Mouse (Mus musculus) spleen, postnatal 36 days (tissue): ENCODE measurements around the gene Ugp2.

Experiments used
- DNase-seq, 2 experiments: peaks; one replicate each; pipeline ENCODE4 v3.0.0; 2022; ENCODE audit warnings: low spot score in 2 of 2, mixed read lengths in 1 of 2

The Ugp2 gene

DNA sequence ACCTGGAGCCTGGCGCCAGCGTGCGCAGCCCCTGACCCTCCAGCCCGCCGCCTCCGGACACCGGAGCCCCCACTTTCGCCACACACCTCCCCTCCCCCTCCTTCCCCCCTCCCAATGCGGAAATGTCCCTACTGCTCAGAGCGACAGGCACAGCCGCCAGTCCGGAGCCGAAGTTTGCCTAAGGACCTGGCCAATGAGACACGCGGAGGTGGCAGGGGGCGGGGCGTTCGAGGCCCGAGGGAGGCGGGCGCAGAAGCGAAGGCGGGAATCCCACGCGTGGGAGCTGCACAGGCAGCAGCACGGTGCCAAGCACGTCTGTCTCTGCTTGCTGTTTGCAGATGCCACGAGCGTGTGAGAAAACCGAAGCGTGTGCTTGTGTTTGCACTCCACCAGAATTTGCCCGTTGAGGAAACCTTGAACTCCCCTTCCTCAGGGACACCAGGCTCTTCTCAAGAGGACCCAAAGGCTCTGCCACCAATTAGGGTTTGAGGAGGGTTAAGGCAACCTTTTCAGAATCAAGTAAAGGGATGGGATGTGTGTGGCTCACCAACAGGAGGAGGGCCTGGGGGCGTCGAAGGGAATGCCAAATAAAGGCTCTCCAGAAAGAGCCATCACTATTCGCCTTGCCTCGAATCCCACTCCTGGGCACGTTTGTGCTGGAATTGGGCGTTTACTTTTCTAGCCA, at the start of gene Ugp2:
Ugp2 (minus strand) TSS at position 80 of the 685 bp plus-strand sequence.
- DNase-seq = peak; percentile 95

DNA sequence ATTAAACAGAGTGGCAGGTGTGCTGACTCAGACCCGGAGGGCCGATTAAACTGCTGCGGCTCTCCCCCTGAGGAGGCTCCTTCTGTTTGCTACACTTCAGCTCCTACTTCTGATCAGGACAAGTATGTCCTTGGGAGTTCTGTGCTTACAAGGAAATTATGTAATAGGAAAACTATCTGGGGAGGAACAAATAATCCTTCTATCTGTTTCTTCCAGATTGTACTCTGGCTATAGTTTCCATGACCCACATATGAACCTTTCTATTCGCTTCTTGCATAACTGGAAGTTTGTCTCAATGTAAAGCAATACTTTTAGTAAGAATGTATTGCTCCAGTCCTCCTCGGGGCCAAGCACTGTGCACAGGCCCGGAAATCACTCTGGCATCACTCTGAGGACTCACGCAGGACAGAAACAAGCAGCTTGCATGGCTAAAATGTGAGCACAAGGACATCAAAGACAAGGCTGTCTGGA, 43.9 kb upstream of the Ugp2 start:
- DNase-seq = no peak

DNA sequence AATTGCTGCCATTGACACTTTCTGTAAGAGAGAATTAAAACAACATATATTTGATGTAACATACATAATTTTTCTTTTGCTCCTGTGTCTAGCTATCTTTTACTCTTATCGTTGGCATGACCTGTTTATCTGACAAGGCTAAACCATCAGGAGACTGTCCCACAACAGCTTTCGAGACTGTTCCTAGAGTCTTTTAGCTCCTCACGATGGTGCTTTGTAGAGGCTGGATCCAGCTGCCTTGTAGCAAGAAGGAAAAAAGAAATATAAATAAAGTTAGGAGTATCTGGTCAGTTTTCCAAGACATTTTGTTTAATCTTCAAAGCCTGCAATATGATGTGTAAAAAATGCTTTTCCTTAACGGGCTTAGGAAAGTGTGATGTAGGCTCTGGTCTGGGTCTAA, 35.7 kb upstream of the Ugp2 start:
- DNase-seq = no peak

DNA sequence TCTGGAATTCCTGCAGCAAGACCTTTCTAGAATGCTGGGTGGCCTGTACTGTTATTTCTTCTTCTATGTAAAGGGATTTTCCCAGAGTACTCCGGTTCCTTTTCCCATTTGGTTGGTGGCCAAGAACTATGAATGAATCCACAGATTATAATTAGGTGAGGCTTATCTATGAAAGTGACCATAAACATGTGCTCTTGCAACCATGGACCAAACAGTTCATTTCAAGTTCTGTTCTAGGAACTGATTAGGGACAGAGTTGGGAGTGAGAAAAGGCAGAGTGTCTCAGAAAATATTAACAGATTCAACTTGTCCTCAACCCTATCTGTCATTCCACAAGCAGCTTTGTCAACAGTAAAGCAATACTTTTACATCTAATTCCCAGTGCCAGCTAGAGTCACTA, 35.1 kb upstream of the Ugp2 start:
- DNase-seq = no peak

DNA sequence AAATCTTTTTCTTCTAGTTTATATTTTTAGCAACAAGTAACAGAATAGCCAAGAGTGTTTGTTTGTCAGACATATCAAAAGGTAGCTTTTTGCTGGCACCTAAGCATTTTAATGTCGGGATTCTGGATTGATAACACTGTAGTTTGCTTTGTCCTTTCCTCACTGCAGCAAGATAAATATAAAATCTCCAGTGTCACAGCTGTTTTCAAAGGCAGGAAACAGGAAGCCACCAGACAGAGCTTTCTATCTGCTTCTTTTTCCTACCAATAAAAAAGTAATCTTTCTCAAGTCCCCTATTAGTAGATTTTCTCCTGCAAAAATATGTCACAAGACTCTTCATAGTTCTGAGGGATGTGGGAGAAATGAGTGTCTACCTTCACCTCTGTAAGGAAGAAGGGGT, 32.9 kb upstream of the Ugp2 start:
- DNase-seq = no peak

DNA sequence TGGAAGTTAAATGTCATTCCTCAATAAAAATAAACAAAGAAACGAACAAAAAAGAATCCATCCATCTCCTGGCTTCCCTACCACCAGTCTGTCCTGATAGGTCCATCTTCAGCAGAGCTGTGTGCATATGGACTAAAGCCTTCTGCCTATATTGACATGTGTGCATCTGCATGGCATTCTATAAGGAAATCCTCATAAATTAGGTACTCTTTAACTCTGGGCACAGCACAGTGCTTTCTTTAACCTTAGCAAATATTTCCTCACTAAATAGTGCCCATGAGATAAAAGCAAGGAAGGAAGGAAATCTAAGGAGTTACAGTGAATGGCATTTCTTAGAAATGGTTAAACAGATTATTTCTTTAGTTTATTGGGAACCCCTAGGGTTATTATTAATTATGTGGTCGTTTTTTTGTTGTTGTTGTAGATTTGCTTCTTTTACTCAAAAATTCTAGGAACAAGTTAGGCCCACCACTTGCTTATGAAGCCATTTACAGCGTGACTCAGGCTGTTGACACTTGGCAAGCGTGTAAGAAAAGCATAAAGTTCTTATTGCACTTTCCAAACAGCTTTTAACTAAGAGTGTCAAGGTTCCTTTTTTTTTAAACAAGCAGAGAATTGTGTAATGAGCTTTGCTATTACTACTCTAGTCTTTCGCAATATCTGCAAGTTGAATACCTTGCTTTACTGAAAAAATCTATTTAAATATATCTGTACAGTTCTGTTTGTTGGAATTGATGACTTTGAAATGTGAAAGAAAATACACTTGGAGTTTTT, 31.7 kb upstream of the Ugp2 start:
- no peak for DNase-seq

DNA sequence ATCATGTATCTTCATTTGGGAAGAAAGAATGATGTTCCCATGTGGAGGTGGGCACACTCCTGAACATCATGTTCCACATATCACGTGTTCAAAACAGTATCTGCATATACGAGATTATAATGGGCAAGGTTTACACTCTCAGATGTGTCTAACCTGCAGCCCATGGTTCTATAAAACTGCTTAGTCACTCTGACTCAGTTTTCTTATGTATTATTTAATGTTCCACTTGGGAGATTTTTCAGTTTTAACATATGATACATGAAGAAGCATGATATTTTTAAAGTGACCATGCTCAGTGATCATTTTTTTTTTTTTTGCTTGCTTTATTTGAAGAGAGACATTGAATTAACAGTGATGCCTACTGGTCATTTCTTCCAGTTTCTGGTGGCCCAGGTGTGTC, 30.2 kb upstream of the Ugp2 start:
- DNase-seq = no peak

DNA sequence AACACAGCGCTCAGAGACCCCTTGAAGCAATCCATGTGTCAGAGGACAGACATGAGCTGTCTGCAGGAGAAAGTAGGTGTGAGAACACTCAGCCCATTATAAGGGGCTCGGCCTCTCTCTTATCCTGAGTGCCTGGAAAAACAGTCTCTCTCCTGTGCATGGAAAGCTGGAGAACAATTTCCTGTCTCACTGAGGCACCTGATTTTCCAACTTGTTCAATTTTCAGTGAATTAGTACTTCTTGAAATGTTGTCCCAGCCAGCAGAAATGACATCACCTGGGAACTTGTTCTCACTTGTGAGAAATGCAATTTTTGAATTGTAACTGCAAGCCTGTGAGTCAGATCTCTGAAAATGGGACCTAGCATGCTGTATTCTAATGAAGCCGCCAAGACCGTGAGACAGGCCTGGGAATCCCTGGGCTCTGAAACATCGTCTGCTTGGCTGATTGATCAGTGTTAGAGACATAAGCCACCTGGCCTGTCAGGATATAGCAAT, 28.2 kb upstream of the Ugp2 start:
- no peak for DNase-seq

DNA sequence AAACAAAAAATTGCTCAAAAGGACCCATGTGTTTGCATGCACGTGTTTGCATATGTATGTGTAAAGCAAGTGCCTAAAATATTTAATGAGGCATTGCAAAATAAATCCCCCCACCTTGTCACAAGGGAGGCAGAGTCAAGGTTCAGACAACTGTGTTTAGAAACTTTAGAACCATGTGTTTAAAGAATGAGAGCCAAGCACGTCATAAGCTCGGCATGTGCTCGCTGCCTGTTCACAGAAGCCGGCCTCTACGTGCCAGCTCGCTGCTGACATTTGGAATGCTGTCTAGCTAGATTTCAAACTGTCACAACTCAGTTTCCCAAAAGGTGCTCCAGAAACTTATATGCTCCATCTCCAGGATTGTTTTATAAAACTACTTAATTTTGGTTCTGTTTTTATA, 27.5 kb upstream of the Ugp2 start:
- no peak for DNase-seq

DNA sequence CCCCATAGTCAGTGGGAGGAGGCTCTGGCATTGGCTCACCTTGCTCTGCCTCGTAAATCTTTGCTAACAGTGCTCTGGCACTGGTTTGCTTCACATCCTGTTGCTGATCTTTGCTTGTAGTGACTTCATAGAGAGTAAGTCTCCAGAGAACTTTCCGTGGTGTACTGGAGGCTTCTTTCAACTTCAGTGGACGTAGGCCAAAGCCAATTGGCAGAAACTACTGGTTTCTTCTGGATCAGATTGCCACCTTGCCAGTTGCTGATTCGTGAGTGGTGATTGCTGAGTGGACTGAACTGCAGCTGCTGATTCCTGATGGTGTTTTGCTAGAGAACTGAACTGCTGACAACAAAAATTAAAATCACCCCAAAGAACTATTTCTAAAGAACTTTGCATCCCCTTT, 15.8 kb upstream of the Ugp2 start:
- DNase-seq = no peak

DNA sequence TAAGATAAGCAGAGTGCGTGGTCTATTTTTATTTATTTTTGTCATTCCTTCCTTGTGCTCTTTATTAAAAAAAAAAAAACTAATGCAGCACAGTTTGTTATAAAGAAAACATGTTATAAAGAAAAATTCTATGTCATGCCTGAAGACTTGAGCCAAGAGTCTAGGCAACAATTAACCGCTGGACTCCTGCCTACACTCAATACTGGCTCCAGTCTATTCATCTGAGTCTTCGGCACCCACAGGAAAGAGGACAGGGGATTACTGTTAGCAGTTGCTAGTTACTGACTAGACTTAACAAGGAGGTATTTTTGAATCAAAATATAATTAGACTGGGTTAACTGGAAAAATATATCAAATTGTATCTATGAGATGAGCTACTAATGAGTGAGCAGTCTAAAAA, 3.1 kb upstream of the Ugp2 start:
- DNase-seq = no peak

DNA sequence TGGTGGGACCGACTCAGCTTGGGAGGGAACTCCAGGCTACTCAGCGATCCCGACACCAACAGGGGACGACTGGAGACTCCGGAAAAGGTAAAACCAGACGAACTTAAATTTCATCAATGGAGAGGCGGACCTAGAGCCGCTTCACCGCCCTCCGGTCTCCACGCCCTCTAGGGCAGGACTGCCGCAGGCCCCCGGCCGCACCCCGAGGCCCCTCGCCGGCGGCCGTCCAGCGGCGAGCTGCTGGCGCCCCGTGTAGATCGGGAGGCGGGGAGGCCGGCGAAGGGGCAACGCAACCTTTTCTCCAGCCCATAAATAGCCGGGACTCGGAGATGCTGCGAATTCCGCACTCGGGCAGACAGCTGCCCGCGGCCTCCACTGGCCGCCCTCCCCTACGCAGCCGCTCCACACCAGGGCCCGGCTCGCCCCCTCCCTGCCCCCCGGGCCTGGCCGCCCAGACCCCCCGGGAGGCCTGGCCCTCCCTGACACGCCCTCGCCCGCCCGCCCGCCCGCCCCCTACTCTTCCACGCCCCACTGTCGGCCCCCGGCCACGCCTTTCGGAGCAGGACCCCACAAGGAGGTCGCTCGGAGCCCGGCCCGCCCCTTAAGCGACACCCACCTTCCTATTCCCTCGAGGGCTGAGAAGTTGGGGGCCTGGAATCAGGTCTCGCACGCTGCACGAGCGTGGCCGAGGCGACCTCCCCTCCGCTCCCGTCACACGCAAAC, 441 bp downstream of the Ugp2 start:
- peak; percentile 68 to 71 for DNase-seq

DNA sequence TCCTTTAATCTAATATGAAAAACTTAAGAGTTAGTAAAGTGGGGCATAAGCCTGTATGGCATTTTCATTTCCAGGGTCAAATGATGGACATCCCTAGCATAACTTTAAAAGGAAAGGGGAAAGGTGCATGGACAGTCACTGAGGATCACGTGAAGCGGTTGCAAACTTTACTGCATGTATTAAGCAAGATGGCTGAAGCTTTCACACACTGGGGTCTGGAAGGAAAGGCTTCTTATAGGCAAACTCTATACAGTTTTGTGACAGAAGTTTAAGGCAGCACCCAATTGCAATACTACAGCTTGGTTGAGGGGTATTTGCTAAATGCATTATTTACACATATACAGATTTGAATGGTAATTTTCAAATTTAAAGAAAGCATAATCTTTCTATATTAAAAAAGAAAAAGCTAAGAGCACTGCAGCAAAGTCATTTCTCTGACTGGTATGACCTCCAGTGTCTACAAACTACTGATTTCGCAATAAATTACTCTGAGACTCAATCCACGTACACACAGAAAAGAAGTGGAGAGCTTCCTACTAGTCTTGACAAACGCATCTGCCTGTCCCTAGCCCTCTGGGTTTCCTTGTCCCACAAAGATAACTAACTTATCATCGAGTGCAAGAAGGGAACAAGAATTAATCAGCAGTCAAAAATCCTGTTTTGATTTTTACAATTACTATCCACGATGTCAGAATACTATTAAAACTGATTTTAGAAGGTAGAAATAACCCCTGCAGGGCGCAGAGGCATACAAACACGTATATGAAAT, 1.6 kb downstream of the Ugp2 start:
- DNase-seq = no peak

DNA sequence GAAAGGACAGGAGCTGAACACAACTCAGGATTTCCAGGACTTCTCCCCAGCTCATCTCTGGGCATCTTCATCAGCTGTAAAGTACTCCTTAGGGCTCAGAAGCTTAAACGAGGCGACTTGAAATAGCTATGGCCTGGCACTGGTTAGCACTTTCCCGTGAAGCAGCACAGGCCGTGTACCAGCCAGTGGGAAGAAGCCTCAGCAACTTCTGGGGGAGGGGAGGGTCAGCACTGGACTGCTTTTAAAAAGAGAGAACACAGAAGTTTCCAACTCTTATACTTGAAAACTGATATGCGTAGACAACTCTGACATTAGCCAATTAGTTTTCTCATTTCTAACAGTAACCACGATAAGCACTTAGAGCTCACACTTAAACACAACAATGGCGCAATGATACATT, 2.5 kb downstream of the Ugp2 start:
- DNase-seq = no peak

DNA sequence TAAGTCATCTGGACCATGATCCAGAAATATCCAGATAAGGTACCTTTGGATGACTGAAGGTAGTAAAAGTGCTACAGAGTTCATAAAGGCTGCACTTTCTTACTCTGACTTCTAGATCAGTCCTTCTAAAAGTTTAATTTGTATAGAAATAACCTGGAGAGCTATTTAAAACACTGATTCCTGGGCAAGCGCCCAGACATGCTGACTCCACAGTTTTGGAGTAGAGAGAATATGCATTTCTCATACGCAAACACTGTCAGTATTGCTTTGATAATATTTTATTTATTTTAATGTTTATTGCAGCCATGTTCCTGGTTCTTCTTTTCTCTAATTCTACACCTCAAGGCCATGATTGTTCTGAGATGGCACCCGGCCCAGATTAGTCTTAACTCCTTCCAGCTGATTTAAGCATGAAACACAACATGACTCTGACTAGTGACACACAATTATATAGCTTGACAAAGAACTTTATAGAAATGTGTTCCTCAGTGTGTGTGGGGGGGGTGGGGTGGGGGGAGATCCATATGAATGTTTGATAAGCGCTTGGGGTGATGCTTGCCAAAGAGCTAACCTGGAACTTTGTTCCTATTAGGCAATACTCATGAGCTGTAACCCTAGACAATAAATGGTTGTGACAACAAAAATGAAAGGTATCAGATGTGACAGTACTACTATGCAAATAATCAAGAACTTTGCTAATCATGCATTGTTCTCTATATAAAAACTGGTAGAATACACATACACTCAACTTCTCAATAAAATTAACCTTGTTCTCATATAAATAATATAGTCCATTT, 7.7 kb downstream of the Ugp2 start:
- DNase-seq = no peak

DNA sequence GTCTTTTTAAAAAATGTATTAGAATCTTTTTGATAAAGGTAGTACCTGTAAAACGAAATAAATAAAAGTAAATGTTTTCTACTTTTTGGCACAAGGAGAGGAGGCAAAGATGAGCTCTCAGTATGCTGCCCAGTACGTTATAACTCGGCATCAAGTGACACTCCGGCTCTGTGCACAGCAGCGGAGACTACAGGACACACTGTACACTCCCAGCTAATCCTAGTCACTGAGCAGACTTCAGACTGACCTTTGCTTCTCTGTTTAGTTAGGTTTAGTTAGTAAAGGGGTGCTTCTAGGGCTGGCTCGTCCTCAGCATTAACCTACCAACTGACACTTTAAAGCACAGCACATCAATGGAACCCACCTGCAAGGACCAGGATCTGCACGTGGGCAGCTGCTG, 19.7 kb downstream of the Ugp2 start:
- DNase-seq = no peak

DNA sequence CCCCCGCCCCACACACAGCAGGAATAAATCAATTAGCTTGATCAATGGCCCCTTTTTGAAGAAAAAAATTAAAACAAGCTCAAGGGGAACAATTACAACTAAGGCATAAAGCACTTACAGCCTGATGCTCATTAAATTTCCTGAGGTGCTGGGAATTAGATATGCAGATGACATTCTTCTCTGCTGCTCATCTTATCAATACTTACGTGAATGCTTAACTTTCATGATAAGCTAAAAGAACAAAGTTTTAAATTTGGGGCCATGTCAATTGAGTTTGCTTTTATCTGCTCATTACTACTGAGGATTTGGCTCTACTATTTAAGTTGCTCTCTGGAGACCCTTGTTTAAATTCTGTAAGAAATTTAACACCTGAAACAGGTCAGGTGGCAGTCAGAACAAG, 22.1 kb downstream of the Ugp2 start:
- DNase-seq = no peak

DNA sequence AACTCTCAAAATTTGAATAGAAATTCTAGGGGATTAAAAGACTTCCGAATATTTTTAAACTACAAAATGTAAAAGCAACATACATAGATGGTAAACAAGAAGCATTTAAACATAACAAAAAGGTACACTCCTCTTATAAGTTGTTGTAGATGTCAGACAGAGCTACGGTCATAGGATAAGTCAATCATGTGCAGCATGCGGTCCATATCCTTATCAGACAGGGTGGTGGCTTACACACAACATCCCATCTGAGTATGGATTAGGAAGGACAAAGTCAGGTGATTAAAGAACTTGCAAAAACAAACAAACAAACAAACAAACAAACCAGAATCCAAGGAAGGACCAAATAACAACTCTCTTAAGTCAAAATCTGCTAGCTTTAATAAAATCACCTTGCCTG, 25.0 kb downstream of the Ugp2 start:
- DNase-seq = no peak

DNA sequence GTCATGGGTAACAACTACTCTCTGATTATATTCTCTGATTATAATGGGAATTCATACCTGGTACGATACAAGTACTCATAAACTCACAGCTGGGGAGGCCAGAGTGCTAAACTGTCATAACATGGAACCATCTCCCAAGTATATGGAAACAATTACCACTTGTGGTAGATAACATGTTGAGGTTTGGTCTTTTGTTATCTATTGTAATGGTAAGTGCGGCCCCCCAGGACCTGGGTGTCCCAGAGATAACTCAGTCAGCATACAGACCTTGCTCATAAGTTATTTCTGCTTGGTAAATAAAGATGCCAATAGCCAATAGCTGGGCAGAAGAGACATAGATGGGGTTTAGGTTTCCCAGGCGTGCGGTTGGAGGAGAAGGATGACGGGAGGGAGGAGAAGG, 27.5 kb downstream of the Ugp2 start:
- no peak for DNase-seq

DNA sequence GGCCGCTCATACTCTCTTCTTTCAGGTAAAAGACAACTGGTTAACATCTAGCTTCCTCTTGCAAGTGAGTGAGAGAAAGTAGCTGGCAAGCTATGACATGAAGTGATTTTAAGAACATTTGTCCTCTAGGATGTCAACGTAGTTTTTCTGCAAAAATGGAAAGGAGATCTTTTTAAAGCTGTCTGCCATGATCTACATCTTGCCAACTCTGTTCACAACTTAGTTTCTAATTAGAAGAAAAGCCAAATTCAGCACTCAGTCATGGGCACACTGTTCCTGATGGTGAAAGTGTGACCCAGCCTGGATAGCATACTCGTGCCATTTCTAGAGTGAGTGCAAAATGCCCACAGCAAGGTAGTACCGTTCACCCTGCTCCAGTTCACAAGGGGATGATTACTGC, 31.9 kb downstream of the Ugp2 start:
- no peak for DNase-seq

DNA sequence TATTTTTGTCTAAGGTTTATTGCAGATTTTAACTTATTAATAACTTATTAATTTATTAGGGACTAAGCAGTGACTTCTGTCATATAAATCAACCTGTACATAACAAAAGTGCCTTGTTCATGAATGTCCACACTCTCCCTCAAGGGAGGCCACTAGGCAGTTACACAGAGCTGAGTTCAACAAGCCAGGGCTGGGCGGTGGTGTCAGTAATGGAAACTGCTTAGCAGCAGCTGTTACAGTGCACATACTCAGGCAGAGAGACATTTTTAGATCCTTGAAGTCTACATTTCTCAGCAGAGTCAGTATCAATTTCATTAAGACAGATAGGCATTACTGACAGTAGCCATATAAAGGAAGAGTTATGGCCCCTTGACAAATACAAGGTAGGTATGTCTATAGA, 33.1 kb downstream of the Ugp2 start:
- DNase-seq = no peak
